Mouse (Mus musculus): Measurements from ENCODE around the gene Pard3.

Pard3 gene

DNA sequence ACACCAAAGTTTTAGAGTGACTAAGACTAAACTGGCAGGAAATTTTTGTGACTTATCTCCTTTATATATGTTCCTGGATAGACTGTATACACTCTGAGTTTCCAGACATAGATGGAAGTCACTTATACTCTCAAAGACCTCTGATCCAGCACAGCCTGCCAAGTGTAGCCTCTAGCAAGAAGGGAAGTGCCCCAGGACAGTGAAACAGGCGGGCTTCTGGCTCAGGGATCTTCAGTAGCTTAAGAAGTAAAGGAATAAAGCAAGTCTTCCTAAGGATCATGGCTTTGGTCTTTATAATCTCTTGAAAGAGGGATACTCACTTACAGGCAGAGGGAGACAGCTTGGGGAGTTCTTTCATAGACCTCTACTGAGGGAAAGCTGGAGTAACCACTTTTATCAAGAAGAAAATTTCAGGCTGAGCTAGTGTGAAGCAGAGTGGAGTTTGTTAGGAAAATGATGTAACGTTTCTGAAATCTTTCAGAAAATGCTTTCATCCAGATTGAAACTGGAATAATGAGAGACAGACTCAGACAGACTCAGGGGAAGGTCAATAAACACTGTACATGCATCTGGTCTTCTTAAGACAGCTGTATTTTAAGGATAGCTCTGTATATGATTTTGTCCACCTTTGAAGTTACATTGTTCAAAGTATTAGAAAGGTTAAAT lies 205.5 kb downstream of the Pard3 start:
- DNase-seq (ENCODE audit: extremely low read depth, insufficient read length, low spot score) = no peak

DNA sequence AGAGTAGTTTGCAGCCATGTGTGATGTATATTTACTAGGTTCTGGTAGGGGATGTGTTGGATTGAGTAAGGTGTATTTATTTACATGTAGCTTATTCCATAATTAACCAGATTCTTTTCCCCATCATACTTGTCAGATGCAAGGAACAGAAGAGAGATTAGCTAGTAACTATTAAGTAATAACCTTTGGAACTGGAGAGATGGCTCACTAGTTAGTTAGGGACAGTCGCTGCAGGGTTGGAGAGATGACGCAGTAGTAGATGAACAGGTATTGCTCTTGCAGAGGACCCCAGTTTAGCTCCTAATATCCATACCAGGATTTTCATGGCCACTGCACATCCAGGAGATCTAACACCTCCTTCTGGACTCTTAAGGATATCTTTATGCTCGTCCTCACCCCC lies 207.5 kb downstream of the Pard3 start:
- no peak for DNase-seq (ENCODE audit: extremely low read depth, insufficient read length, low spot score)

DNA sequence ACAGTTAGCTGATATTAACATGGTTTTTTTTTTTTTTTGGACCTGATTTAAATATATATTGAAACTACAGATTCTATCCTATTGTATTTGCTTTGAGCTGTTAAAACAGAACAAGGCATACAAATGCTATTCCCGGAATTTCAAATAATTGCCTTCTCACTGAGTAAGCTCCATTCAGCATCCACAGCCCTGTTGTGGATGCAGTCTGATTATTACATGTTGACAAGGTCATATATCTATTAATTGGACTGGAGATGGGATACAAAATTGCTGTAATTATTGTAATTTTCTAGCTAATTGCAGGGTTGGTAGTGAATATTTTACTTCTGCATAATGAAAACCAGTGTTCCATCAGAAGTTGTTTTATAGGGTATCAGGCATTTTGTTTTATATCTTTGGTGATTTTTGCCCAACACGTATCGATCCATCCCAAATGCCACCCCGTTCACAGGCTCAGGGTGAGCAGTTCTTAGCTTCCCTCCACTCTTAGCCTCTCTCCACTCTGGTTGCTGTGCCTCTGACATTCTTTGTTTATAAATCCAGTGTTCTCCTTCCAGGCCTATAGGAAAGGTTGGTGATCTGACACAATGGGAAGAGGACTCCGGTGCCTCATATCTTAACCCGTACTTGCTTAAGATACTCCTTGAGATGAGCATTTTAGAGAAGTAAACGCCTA lies 216.7 kb downstream of the Pard3 start:
- DNase-seq (ENCODE audit: extremely low read depth, insufficient read length, low spot score) = no peak

DNA sequence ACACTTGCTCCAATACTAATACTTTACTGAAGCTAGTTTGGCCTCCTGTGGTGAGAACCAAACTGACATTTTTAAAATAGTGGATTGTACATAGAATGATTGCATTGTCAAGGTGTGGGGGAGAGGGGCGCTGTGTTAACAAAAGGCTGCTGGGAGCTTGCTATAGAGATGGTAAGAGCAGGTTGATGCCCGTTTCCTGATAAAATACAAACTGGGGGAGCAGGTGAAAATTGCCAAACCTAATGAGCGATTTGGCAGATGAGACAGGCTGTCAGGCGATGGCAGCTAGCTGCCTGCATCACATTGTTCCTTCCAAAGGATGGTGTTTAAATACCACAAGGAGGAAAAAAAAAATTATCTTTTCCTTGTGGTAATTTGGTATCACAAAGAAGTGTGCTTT lies 217.3 kb downstream of the Pard3 start:
- no peak for DNase-seq (ENCODE audit: extremely low read depth, insufficient read length, low spot score)

DNA sequence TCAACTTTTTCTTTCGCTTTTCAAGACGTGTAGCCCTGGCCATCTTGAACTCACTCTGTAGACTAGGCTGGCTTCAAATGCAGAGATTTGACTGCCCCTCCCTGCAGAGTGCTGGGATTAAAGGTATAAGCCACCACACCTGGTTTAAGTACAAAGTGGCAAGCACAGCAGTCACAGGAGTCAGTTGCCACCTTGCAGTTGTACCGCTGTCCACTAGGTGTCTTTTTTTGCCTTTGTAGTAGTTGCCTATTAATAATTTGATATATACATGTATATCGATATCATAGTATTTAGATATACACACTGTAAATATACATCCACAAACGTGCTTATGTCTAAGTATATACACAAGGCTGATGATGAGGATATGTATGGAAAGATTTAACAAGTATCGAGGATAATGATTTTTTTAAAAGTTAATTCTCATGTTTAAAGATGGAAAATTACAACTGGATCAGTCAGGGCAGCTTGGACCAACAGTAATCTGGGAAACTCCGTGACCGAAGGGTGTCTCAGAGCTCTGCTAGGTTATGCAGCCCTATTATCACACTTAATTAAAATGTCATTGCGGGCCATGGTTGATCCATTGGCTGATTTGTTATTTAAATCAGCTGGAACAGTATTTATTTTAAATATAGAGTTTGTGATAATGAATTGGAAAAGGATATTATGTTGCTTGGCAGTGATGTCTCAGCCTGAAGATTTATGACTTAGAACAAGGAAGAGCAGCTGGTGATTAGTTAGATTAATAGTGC lies 220.9 kb downstream of the Pard3 start:
- no peak for DNase-seq (ENCODE audit: extremely low read depth, insufficient read length, low spot score)

DNA sequence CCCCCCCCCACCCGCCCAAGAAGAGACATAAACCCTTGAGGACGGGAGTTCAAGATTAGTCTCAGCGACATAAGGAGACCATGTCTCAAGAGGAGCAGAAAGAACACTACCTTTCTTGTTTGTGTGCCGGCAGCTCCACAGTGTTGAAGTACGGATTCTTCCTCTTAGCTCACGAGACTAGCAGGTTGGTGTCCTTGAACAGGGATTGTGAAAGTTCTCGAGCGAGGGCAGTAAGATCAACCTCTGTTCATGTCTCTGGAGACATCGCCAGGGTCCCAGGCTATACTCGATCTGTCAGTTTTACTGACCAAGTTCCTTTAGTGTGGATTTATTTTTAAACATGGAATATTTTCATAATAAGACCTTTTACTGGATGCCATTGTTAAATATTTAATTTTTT lies 224.1 kb downstream of the Pard3 start:
- DNase-seq (ENCODE audit: extremely low read depth, insufficient read length, low spot score) = no peak

DNA sequence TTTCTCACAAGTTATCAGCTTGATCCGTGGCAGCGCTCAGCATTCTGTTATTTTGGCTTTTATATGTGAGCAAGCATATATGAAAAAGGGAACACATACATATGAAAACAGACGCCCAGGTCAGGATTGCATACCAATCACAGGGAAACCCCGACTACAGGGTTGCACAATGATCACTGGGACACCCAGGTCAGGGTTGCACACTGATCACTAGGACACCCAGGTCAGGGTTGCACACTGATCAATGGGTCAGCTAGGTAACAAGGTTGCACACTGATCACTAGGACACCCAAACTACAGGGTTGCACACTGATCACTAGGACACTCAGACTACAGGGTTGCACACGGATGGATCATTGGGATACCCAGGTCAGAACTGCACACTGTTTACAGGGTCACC lies 228.6 kb downstream of the Pard3 start:
- no peak for DNase-seq (ENCODE audit: extremely low read depth, insufficient read length, low spot score)

DNA sequence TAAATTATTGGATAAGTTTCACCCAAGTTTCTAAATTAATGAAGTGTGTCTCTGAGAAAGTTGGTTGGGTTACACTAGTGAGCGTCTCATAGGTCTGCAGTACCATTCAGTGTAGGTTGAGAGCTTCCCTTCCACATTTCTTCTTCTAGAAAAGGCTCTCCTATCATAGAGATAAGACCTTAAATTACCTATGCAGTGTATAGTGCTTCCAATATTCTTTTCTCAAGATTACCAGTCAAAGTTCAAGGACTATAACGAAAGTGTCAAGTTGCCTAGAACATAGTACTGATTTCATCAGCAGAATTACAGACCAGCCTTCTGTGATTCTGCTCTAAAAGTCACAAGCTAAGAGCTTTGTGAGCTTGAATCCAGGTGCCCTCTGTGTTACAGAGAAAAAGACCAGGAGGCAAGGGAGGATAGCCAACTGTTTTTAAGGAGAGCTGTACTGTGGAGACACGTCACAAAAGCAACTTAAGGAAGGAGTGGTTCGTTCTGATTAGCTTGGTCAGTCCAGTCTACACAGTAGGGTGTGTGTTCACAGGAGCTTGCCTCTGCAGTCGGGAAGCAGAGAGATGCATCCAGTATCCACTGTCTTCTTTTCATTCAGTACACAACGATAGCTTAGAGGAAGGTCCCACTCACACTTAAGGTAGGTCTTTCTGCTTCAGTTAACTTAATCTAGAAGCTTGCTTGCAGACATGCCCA lies 229.5 kb downstream of the Pard3 start:
- no peak for DNase-seq (ENCODE audit: extremely low read depth, insufficient read length, low spot score)

DNA sequence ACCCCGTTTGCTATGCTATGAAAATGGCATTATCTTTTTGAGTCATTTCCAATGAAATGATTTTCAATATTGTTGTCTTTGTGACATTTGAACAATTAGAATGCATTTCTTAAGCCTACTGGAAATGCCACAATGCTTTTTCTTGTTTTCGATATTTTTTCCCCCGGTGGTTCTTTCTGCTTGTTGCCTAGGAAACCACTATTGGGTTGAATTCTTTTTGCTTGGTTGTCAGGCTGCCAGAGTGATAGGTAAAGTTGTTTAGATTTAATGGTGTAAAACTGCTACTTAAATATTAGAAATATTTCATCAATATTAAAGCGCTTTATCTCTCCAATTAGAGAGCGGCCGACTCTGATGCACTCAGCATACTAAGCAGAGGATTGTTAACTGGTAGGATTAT lies 230.4 kb downstream of the Pard3 start:
- no peak for DNase-seq (ENCODE audit: extremely low read depth, insufficient read length, low spot score)

DNA sequence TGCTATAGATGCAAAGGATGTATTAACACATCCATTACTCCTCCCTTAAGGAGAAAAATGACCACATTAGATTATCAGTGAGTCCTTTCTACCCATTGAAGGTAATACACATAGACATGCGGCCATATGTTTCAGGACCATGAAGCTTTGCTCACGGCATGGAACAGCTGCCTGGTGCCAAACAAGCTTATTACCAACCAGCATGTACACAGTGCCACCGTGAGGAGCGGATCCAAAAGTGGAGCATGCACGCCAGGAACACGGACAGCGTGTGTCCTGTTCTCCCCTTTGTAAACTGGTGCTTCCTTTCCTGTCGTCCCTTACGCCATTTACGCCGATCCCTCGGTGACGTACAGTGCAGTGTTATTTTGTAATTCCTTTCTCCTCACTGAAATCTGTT lies 232.2 kb downstream of the Pard3 start:
- DNase-seq (ENCODE audit: extremely low read depth, insufficient read length, low spot score) = no peak

DNA sequence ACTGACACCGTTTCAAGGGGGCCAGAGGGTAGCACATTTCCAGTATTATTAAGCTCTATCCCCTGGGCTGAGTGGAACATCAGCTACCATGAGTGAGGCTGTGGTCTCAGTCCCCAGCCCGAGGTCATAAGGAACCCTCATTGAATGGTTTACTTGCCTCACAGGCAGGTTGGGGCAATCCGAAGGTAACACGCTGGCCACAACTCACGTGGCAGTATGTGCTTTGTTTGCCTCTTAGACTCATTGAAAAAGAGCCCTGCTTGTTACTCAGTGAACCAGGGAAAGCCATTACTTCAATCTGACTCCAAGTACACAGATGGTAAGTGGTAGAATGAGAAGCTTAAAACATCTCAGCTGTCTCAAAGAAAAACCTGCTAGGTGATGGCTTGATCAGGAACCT lies 236.8 kb downstream of the Pard3 start:
- no peak for DNase-seq (ENCODE audit: extremely low read depth, insufficient read length, low spot score)

DNA sequence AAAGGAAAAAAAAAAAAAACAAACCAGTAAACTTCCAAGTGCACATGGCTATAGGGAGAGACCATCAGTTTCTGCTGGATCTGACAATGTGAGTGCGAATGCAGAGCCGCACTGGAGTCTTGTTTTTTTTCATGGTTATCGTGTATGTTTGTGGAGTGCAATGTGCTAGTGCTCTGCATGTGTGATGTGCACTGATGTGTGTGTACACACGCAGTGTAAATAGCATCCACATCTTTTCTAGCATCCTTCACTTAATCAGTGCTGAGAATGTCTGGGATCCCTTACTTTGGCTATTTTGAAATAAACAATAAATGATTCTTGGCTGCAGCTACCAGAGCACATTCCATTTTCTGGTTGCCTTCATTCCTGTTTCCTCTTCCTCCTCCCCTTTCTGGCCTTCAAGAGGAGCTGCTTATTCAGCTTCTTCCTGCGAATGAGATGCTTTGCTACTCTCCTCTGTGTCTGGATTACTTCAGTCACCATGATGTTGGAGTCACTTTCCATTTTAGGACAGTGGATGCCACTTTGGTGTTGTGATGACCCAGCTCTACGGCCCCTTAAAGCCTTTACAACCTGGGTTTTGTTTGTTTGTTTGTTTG lies 239.3 kb downstream of the Pard3 start:
- no peak for DNase-seq (ENCODE audit: extremely low read depth, insufficient read length, low spot score)

DNA sequence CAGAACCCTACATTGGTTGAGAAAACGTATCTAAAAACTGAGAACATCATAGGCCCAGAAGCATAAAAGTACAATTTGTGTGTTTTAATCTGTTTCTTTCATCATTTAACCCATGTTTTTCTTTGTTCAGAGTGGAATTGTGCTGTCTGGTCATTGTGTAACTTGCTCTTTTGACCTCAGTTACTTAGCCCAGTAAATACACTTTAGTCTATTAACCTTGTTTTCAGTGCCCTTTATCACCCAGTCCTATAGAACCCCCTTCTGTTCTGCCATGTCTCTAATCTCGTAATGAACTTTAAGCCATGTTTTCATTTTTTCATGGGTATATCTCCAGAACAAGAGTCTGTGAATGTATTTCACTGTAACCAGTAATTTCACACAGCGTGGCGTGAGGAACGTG lies 243.3 kb downstream of the Pard3 start:
- no peak for DNase-seq (ENCODE audit: extremely low read depth, insufficient read length, low spot score)

DNA sequence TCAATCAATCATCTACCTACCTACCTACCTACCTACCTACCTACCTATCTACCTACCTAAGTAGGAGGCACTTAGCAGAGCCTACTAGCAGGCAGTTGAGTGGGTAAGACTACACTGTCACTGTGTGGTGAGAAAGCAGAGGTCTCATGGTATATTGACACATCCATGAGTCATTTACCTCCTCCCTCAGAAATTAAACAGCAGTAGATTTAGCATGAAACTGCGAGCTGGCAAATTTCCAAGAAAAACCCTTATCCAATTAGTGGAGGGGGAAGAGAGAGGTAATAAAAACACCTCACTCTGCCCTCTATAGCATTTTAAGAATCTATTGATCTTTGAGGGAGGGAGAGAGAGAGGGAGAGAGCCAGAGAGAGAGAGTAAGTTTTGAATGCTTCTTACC lies 245.7 kb downstream of the Pard3 start:
- DNase-seq (ENCODE audit: extremely low read depth, insufficient read length, low spot score) = peak; percentile 26

DNA sequence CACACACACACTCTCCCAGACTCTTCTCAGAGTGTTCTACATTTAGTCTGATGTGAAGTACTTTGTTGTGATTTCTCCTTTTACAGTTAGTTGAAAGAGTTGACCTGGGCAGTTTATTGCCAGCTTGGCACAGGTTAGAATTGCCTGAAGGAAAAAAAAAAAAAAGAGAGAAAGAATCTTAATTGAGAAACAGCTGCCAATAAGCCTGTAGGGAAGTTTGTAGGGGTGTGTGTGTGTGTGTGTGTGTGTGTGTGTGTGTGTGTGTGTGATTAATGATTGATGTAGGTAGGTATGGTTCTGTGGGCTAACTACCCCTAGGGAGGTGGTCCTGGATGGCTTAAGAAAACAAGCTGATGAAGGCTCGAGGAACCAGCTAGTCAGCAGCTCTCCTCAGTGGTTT lies 252.1 kb downstream of the Pard3 start:
- no peak for DNase-seq (ENCODE audit: extremely low read depth, insufficient read length, low spot score)

DNA sequence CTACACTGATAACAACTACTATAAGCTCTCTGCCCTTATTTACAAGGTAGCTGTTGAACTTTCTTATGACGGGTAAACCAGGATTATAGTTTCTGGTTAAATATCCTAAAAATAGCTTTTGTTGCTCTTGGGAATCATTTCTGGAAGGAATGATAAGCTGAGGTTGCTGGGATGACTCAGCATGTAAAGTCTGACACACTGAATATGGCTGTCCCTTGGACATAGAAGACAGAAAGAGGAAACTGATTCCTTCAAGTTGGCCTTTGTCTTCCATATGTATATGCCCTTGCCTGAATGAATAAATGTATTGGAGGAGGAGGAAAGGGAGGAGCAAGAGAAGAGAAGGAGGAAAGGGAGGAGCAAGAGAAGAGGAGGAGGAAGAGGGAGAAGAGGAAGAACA lies 254.2 kb downstream of the Pard3 start:
- DNase-seq (ENCODE audit: extremely low read depth, insufficient read length, low spot score) = peak; percentile 24

DNA sequence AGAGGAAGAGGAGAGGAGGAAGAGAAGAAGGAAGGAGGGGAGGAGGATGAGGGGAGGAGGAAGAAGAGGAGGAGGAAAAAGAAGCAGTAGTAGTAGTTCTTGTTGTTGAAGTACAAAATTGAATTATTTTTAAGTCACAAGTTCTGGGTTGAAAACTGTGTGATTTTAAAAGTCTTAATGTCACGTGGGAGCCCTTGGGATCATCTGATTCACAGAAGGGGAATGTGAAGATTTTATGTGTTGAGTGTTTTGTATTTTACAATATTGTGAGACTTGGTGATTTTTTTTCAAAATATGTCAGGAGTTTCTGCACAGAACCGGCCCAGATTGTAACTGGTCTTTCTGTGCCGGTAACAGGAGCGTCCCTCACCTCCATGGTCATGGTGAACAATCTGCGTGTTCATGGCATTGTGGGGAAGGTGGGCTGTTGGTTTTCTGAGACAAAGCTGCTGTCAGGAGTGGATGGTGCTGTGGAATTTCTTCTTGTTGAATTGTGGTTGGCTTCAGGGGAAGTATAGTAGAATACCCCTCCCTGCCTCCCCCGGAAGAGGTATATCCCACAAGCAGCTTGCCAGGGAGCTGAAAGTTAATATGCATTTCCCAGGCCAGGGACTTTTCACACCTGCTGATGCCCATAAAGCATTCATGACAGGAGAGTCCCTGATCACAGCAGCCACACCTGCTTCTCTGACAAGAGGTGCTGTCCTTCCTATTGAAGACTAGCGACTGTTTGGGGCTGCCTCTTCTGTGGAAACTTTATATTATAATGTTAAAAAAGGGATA lies 254.9 kb downstream of the Pard3 start:
- DNase-seq (ENCODE audit: extremely low read depth, insufficient read length, low spot score) = no peak

DNA sequence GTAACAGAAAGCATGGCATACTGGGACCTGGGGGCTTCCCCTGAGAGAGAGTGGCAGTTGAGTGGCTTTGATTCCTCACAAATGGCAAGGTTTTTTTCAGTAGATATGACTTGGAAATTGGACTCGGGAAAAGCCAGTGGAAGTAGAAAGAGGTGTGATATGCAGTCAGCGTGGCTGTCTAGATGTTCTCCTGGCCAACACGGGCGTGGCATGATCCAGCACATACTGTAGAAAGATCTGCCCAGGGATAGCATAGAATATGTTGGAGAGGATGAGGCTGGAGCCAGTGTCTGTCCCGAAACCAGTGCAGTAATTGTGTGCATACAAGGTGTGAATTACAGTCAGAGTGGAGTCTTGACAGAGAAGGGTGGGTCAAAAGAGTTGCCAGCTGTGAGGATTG lies 257.2 kb downstream of the Pard3 start:
- no peak for DNase-seq (ENCODE audit: extremely low read depth, insufficient read length, low spot score)

DNA sequence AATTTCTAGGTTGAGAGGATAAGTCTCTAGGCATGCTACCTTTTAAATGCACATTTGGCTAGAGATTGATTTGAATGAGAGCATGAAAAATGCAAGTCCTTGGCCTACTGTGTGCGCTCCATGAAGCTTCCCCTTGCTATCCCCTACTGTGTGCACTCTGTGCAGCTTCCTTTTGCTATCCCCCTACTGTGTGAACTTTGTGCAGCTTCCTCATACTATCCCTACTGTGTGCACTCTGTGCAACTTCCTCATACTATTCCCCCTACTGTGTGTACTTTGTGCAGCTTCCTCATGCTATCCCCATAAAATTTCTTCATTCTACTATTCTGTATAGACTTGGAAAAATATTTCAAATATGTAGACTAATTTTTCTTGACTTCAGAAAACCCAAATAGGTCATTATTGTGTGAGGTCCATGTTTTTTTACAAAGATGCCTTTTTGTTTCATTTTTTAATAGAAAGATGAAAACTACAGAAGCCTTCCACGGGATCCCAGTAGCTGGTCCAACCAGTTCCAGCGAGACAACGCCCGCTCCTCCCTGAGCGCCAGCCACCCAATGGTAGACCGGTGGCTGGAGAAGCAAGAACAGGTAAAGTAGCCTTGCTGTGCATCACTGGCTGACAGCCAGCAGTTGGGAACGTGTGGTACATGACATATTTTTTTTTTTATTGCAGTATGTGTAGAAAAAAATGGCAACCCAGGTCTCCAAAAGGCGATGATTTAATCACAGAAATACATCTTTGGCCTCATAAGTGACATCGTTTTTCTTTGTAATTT lies 260.1 kb downstream of the Pard3 start:
- DNase-seq (ENCODE audit: extremely low read depth, insufficient read length, low spot score) = no peak

Measured in 3134 (cell line).